Mouse (Mus musculus): ENCODE measurements around the gene Mov10.

DNA sequence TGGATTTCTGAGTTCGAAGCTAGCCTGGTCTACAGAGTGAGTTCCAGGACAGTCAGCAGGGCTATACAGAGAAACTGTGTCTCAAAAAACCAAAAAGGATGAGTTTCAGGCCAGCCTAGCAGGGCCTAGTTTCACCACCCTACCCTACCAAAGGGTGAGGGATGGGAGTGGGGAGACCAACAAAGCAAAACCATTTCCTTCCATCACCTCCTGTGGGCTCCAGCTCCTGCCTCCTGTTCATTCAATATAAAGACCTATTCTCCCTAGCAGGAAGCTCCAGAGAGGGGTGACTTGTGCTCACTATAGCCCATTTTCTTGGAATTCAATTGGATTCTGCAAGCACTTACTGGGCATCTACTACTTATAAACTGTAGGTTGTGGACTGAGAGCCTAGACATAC, 3.6 kb downstream of the Mov10 start:
- TF ChIP-seq CTCF (conservative IDR thresholded peaks at IDR 0.05; ENCODE audit: insufficient read depth, insufficient read length, low read depth, low read length) = no peak
- TF ChIP-seq POLR2A (IDR thresholded peaks at IDR 0.05; ENCODE audit: low read depth, low read length) = no peak

Data from kidney, adult 2 months (tissue).